Mouse (Mus musculus) mature B cell (primary cell): ENCODE measurements around the gene Unc80.
"Not testable (repeated sequence)": the region's sequence is repeated elsewhere in the genome, so short reads cannot be mapped to it uniquely, and the experiment has no call there.

Experiments
- in situ Hi-C: fragments of 300-500 bp; cut with MboI; formaldehyde crosslinking; loops from 2 replicates; pipeline ENCODE4 v1.14.3; 2019

Gene Unc80

GRCm38 (mm10) chr1:66617188-66617587 lies 149.0 kb downstream of the Unc80 start:
- in situ Hi-C loops = no loop called here

- in situ Hi-C loops = no loop called here
Measured at GRCm38 (mm10) chr1:66638177-66638576, 170.0 kb downstream of the Unc80 start.

- in situ Hi-C loops = no loop called here
Measured at GRCm38 (mm10) chr1:66646894-66647293, 178.7 kb downstream of the Unc80 start.

DNA sequence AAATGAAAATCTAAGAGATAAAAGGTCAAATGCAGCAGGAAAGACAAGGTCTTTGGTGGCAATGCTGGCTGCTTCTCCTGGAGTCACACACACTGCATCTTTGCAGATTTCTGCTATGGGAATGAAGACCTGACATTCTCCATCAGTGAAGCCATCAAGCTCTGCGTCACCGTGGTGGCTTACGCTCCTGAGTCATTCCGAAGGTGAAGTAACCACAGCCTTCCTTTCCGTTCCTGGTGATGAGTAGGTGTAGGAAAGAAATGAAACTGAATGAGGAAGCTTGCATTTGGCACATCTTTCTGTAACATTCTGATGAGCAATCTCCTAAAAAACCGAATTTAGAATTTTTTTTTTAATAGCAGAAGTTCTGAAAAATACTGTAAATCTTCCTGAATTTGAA lies 181.4 kb downstream of the Unc80 start:
- in situ Hi-C loops = no loop called here

DNA sequence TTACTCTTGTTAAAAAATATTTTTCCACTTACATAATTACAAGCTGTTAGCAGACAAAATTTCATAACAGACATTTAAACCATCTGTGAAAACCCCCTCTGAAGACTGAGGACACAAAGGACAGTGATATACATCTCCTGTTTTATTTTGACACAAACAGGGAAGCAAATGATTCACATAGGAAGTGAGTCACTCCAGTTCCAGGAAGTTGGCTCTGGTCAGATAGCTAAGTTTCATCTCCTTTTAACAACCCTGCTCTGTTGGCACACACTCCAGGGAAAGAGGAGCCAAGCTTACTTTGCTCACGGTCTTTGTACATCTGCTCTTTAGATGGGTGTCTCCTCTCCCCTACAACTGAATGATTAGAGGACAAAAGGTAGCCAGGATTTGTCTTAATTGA lies 181.8 kb downstream of the Unc80 start:
- in situ Hi-C loops = no loop called here

DNA sequence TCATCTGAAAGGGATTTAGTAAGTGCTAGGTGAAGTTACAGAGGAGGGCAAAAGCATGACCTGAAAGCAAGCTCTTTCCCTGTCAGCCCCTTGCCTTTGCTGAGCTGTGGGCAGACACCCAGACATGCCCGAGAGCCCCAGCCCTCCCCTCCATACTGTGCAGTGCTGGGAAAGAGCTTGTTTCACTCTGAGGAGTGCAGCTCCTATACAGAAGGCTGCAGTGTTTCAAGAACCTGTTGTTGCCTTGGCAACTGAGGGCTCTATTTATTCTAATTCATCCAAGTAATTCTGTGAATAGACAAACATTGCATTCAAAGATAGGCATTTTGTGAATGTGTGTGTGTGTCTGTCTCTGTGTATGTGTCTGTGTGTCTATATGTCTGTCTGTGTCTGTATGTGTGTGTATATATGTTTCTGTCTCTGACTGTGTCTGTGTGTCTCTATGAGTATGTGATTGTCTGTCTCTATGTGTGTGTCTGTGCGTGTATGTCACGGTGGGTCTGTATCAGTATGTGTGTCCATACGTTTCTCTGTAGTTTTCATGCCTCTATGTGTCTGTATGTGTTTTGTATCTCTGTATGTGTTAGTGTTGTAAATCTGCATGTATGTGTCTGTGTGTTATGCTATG lies 187.1 kb downstream of the Unc80 start:
- in situ Hi-C loops = no loop called here

GRCm38 (mm10) chr1:66655747-66656119 lies 187.6 kb downstream of the Unc80 start:
- in situ Hi-C loops = no loop called here

- in situ Hi-C loops = no loop called here
Measured at GRCm38 (mm10) chr1:66671475-66671874, 203.3 kb downstream of the Unc80 start.

DNA sequence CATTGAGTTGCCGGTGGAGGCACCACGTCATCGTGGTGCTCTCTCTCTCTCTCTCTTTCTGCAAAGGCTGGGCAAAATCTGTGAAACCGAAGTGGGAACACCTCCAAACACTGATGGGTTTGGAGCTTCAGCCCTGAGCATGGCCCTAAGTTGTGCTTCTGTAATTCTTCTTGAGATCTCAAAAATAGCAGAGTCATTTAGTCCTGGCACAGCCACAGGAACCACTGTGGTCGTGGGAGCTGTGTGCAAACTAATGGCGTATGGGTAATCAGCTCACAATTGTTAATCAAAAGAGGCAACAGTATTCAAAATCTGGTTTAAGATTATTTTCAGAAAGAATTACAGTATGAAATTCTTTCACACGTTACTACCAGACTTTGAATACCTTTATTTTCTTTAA lies 204.6 kb downstream of the Unc80 start:
- in situ Hi-C loops = no loop called here

GRCm38 (mm10) chr1:66677928-66678327 lies 209.8 kb downstream of the Unc80 start:
- in situ Hi-C loops = no loop called here

GRCm38 (mm10) chr1:66678662-66679061 lies 210.5 kb downstream of the Unc80 start:
- in situ Hi-C loops = no loop called here

DNA sequence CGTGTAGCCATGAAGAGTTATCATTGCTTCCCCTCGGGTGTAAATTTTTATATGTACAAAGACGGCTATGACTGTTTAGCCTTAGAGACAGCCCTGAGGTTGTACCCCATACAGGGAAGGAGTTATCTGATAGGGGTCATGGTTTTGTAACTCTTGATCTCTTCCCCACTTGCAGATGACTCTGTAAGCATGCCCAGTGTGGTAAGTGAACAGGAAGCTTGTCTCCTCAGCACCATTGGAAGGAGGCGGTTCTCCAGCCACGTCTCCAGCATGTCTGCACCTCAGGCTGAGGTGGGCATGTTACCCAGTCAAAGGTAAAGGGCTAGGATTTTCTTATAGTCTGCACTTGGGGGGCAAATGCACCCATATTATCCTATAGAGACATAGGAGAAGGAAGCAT lies 214.8 kb downstream of the Unc80 start:
- in situ Hi-C loops = no loop called here

GRCm38 (mm10) chr1:66691772-66692171 lies 223.6 kb downstream of the Unc80 start:
- in situ Hi-C loops = no loop called here

DNA sequence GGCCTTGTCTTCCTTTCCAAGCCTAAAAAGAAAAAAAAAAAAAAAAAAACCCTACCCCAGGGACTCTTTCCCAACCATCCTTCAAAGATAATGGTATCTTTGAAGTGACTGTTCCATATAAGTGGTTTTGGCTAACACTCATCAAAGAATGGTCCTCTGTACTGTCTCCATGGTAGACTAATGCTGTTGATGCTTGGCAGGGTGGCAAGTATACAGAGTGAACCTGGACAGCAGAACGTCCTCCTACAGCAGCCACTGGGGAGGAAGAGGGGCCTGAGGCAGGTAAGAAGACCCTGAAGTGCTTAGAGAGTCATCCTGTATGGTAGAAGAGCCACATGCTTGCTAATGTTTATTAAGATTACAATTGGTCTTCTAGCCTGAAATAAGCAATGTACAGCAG lies 224.1 kb downstream of the Unc80 start:
- in situ Hi-C loops = no loop called here

DNA sequence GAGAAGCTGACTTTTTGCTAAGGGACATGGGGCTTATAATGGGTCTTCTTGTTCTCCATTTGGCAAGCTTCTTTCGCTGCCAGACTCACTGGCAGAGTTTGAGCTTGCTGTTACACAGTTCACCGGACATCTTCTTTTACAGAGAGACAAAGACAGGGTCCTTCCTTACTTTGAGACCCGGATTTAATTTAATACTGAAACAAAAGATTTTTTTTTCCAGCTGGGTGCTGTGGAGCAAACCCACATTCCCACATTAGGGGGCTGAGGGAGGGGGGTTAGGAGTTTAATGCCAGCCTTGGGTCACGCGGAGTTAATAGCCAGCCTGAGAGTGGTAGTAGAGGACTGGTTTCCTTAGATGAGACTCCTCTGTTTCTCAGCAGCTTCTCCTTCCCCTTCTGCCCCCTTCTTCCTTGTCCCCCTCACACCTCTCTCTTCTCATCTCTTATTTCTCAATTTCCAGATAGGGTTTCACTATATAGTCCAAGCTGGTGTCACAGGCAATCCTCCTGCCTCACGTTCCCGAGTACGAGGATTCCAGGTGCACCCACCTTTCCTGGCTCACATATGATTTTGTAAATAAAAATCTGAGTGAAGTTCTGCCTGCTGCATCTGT lies 224.7 kb downstream of the Unc80 start:
- in situ Hi-C loops = no loop called here

DNA sequence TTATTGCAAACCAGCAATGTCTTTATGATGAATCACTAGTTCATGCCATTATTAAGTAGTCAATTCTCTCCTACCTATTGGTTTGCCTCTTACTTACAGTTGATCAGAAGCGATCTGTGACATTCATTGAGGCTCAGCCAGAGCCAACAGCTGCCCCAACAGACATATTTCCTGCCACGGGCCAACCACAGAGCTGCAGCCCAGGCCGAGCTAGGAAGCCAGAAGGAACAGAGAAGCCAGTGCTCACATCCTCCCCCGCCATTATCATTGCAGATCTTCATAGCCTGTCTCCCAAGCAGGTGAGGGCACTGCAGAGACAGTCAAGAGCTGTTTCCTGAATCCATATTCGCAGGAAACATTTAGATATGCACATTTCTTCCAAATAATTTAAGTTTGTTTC lies 226.1 kb downstream of the Unc80 start:
- in situ Hi-C loops = no loop called here

GRCm38 (mm10) chr1:66695296-66695695 lies 227.1 kb downstream of the Unc80 start:
- in situ Hi-C loops = no loop called here

- in situ Hi-C loops = not testable (repeated sequence)
Measured at GRCm38 (mm10) chr1:66699630-66700029, 231.5 kb downstream of the Unc80 start.

- in situ Hi-C loops = no loop called here
Measured at GRCm38 (mm10) chr1:66700149-66700692, 232.1 kb downstream of the Unc80 start.

DNA sequence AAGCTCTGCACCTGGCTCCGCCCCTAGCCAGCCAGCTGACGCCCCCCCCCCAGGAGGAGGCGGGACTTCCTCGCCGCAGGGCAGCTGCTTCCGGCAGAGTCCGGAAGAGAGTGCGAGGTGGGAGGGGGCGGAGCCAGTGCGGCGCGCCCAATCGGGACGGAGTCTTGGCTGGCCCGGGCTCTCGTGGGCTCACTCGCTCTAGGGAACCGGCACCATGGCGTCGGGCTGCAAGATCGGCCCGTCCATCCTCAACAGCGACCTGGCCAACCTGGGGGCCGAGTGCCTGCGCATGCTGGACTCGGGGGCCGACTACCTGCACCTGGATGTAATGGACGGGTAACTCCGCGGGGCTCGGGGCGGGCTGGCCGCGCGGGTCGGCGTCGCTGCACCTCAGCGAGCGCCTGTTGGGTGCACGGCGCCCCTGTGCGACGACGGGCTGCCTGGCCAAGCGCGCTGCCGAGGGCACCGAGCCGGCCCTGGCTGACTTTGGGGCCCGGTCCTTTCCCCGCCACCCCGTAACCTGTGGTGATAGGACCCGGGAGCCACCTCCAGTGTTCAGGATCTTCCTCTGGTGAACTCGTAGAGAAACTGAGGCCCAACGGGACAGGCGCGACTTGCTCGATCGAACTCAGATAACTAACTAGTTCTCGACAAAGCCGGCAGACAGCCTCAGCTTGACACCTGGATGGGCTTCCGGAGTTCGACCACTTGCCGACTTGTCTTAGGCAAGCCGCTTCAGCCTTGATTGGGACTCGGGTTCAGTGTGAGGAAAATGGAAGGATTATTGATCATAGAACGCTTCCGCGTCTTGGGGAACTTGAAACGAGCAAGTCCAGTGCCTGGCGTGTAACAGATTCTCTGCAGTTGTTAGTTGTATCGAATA lies 232.8 kb downstream of the Unc80 start, which contains the start of gene Rpe:
Gene Rpe (plus strand): TSS at position 139 of the 883 bp plus-strand sequence.
- in situ Hi-C loops = no loop called here

DNA sequence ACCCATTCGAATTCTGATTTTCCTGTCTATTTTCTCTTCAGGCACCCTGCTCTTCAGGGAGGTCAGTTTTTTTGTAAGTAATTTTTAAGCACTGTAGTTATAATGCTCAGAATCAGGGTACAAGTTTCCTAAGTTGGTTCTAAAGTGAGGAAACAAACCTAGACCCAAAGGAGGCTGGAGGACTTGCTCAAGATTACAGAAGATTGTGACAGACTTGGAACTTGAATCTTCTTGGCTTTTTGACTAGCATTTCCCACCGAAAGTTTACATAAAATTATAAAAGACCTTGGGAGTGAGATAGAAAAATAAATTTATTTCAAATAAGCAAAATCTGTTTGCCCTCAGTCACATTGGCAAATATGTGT lies 233.4 kb downstream of the Unc80 start:
- in situ Hi-C loops = no loop called here

DNA sequence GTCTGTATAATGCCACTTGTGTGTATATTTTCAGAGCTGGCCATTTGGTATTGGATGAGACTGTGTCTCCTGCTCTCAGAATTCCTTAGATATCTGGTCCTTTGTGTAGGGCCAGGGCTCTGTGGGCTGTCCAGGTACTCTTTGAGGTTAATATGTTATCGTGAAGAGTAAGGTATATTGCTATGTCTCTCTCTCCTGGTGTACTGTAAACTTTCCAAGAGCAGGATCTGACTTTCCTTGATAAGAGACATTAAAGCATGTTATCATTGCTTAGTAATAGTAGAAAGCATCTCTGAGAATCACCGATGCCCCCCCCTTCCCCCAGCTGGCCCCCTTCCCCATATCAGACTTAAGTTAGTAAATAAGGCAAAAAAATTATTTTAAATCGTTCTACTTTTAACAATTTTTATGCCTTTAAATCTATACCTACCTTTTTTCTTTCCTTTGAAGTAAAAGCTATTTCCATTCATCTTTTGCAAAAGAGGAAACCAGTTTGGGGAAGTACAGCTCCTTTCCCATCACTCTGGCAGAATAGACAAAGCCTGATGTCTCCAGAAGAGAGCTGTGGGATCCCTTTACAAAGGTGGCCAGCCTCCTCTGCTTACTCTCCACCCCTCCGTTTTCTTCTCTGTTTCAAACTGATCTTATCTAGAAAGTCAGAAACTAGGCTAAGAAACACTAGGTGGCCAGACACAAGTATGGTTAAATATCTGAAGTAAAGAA lies 234.6 kb downstream of the Unc80 start:
- in situ Hi-C loops = no loop called here
